Mouse (Mus musculus) cortical plate, adult 2 months (tissue): ENCODE results near the gene Pole4.

Experiments used
- CTCF ChIP-seq: fragments of 200-500 bp; IDR thresholded peaks from 2 replicates; pipeline ENCODE4 v1.5.1; 2011; ENCODE audit warnings: mild to moderate bottlenecking, control low read depth, low read length; ENCODE audit not compliant: insufficient read depth; ENCODE audit errors: extremely low read depth
- POLR2A ChIP-seq: fragments of 200-500 bp; IDR thresholded peaks from 2 replicates; pipeline ENCODE4 v1.6.1; 2011; ENCODE audit warnings: mild to moderate bottlenecking, low read length, control low read depth; ENCODE audit not compliant: insufficient read depth; ENCODE audit errors: extremely low read depth

GRCm38 (mm10) chr6:82728635-82729034 lies 23.5 kb upstream of the Pole4 start:
- no peak for TF ChIP-seq CTCF
- TF ChIP-seq POLR2A, result no peak
